Mouse (Mus musculus): ENCODE results near the gene Aldh1a2.

DNA sequence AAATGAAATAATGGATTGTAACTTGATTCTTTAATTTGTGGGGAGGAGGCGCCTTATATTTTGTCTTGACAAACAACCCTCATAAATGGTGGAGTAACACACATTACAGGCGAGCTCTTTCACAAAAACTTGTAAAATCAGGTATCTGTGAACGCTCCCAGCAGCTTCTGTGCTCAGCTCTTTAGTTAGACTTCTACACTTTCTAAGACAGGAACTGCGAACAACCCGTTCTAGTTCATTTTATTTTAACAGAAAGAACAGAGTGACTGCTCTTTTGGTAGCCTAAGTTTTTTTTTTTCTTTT, 2.2 kb downstream of the Aldh1a2 start:
- TF ChIP-seq CTCF (IDR thresholded peaks at IDR 0.05; ENCODE audit: low read depth) (no peak), EP300 (IDR thresholded peaks at IDR 0.05; ENCODE audit: low read depth) (no peak)
